Mouse (Mus musculus): ENCODE measurements at regions not wholly inside any gene's neighbourhood (a gene's known extent, or its start where the extent isn't known, plus 50 kb on each side); places are given as distances from the start of the nearest gene placed in this dataset.
A peak's percentile ranks its signal among the peaks of the same experiment; 100 is the strongest.

GRCm38 (mm10) chr1:35724366-35724900, 343.8 kb upstream of the Hs6st1 start:
- no peak overlapping the region for H3K4me2 ChIP-seq (replicated peaks; ENCODE audit: low read depth)
- no peak overlapping the region for H3K9ac ChIP-seq (ENCODE audit: low read depth, low read length)
- WGBS = 40% methylated on average over 3 of the region's 3 CpGs
- no peak overlapping the region for H3K4me3 ChIP-seq (ENCODE audit: low read depth, low read length)
- no peaks in the 10 kb centered on the region for H3K9me3 ChIP-seq (ENCODE audit: control insufficient read depth)
- H3K4me1 ChIP-seq (replicated peaks; ENCODE audit: control insufficient read depth, insufficient read depth, low read length) = no peaks in the 10 kb centered on the region
- no peaks in the 10 kb centered on the region for H3K36me3 ChIP-seq (ENCODE audit: control insufficient read depth, insufficient read depth)
- no peak for TF ChIP-seq CTCF (IDR thresholded peaks at IDR 0.05; ENCODE audit: low read depth)
- ATAC-seq = peak; percentile 89
- H3K27me3 ChIP-seq (replicated peaks; ENCODE audit: control insufficient read depth, insufficient read depth, low read length) = no peaks in the 10 kb centered on the region
- no peak overlapping the region for H3K27ac ChIP-seq (ENCODE audit: low read depth, low read length)

- Histone ChIP-seq H3K4me2 (replicated peaks; ENCODE audit: low read depth) (no peak overlapping the region), H3K27me3 (replicated peaks; ENCODE audit: control insufficient read depth, insufficient read depth, low read length) (no peaks in the 10 kb centered on the region), H3K4me1 (replicated peaks; ENCODE audit: control insufficient read depth, insufficient read depth, low read length) (no peaks in the 10 kb centered on the region), H3K9me3 (ENCODE audit: control insufficient read depth) (no peaks in the 10 kb centered on the region), H3K36me3 (ENCODE audit: control insufficient read depth, insufficient read depth) (no peaks in the 10 kb centered on the region), H3K27ac (ENCODE audit: low read depth, low read length) (no peak overlapping the region), H3K4me3 (ENCODE audit: low read depth, low read length) (no peak overlapping the region), H3K9ac (ENCODE audit: low read depth, low read length) (no peak overlapping the region)
- 46% methylated on average over 1 of the region's 1 CpGs for WGBS
- peak; percentile 77 for TF ChIP-seq CTCF (IDR thresholded peaks at IDR 0.05; ENCODE audit: low read depth)
- no peak for ATAC-seq
These were observed 341.6 kb upstream of the Hs6st1 start for GRCm38 (mm10) chr1:35726596-35726995.

GRCm38 (mm10) chr1:35727310-35727990, 340.8 kb upstream of the Hs6st1 start:
- H3K9ac ChIP-seq (ENCODE audit: low read depth, low read length) = no peak overlapping the region
- H3K9me3 ChIP-seq (ENCODE audit: control insufficient read depth) = no peaks in the 10 kb centered on the region
- H3K27me3 ChIP-seq (replicated peaks; ENCODE audit: control insufficient read depth, insufficient read depth, low read length) = no peaks in the 10 kb centered on the region
- no peaks in the 10 kb centered on the region for H3K4me1 ChIP-seq (replicated peaks; ENCODE audit: control insufficient read depth, insufficient read depth, low read length)
- no peak overlapping the region for H3K4me3 ChIP-seq (ENCODE audit: low read depth, low read length)
- ATAC-seq = no peak
- H3K27ac ChIP-seq (ENCODE audit: low read depth, low read length) = no peak overlapping the region
- 88% methylated on average over 8 of the region's 8 CpGs for WGBS
- no peak for TF ChIP-seq CTCF (IDR thresholded peaks at IDR 0.05; ENCODE audit: low read depth)
- no peaks in the 10 kb centered on the region for H3K36me3 ChIP-seq (ENCODE audit: control insufficient read depth, insufficient read depth)
- H3K4me2 ChIP-seq (replicated peaks; ENCODE audit: low read depth) = no peak overlapping the region

- H3K27me3 ChIP-seq (replicated peaks; ENCODE audit: control insufficient read depth, insufficient read depth, low read length) = no peaks in the 10 kb centered on the region
- no peak for TF ChIP-seq CTCF (IDR thresholded peaks at IDR 0.05; ENCODE audit: low read depth)
- H3K36me3 ChIP-seq (ENCODE audit: control insufficient read depth, insufficient read depth) = no peaks in the 10 kb centered on the region
- H3K4me1 ChIP-seq (replicated peaks; ENCODE audit: control insufficient read depth, insufficient read depth, low read length) = no peaks in the 10 kb centered on the region
- no peak overlapping the region for H3K4me2 ChIP-seq (replicated peaks; ENCODE audit: low read depth)
- ATAC-seq = no peak
- 92% methylated on average over 5 of the region's 5 CpGs for WGBS
- no peak overlapping the region for H3K27ac ChIP-seq (ENCODE audit: low read depth, low read length)
- H3K9ac ChIP-seq (ENCODE audit: low read depth, low read length) = no peak overlapping the region
- no peak overlapping the region for H3K4me3 ChIP-seq (ENCODE audit: low read depth, low read length)
- H3K9me3 ChIP-seq (ENCODE audit: control insufficient read depth) = no peaks in the 10 kb centered on the region
These were observed 338.4 kb upstream of the Hs6st1 start for GRCm38 (mm10) chr1:35729785-35730295.

- ATAC-seq = no peak
- no peak overlapping the region for H3K27ac ChIP-seq (ENCODE audit: low read depth, low read length)
- no peak overlapping the region for H3K4me2 ChIP-seq (replicated peaks; ENCODE audit: low read depth)
- no peaks in the 10 kb centered on the region for H3K27me3 ChIP-seq (replicated peaks; ENCODE audit: control insufficient read depth, insufficient read depth, low read length)
- H3K9me3 ChIP-seq (ENCODE audit: control insufficient read depth) = no peaks in the 10 kb centered on the region
- TF ChIP-seq CTCF (IDR thresholded peaks at IDR 0.05; ENCODE audit: low read depth) = no peak
- no peaks in the 10 kb centered on the region for H3K36me3 ChIP-seq (ENCODE audit: control insufficient read depth, insufficient read depth)
- no peak overlapping the region for H3K4me3 ChIP-seq (ENCODE audit: low read depth, low read length)
- H3K9ac ChIP-seq (ENCODE audit: low read depth, low read length) = no peak overlapping the region
- 74% methylated on average over 4 of the region's 4 CpGs for WGBS
- H3K4me1 ChIP-seq (replicated peaks; ENCODE audit: control insufficient read depth, insufficient read depth, low read length) = no peaks in the 10 kb centered on the region
These were observed 337.9 kb upstream of the Hs6st1 start for GRCm38 (mm10) chr1:35730309-35730708.

- TF ChIP-seq CTCF (IDR thresholded peaks at IDR 0.05; ENCODE audit: low read depth) = no peak
- Histone ChIP-seq H3K9me3 (ENCODE audit: control insufficient read depth) (no peaks in the 10 kb centered on the region), H3K36me3 (ENCODE audit: control insufficient read depth, insufficient read depth) (no peaks in the 10 kb centered on the region), H3K27me3 (replicated peaks; ENCODE audit: control insufficient read depth, insufficient read depth, low read length) (no peaks in the 10 kb centered on the region), H3K27ac (ENCODE audit: low read depth, low read length) (no peak overlapping the region; the same call in 1 of the 2 replicates), H3K4me3 (ENCODE audit: low read depth, low read length) (no peak overlapping the region), H3K4me2 (replicated peaks; ENCODE audit: low read depth) (no peak overlapping the region), H3K4me1 (replicated peaks; ENCODE audit: control insufficient read depth, insufficient read depth, low read length) (no peaks in the 10 kb centered on the region), H3K9ac (ENCODE audit: low read depth, low read length) (no peak overlapping the region)
- ATAC-seq = peak; percentile 63; the same call in 1 of the 2 replicates
These were observed 332.0 kb upstream of the Hs6st1 start for GRCm38 (mm10) chr1:35736247-35736646.

Data from intestine, postnatal 0 days (tissue).